Mouse (Mus musculus) G1E (cell line): ENCODE measurements around the gene Tnnt1.

Experiments used
- CTCF ChIP-seq: IDR thresholded peaks from 2 replicates; pipeline ENCODE4 v1.5.1; 2012; ENCODE audit warnings: low read depth, low read length, inconsistent platforms, mixed read lengths
- GATA1 ChIP-seq: IDR thresholded peaks from 2 replicates; pipeline ENCODE4 v1.6.1; 2012; ENCODE audit warnings: borderline replicate concordance, low read length, inconsistent platforms, mixed read lengths
- GATA2 ChIP-seq: IDR thresholded peaks from 2 replicates; pipeline ENCODE4 v1.6.1; 2012; ENCODE audit warnings: low read depth, low read length, inconsistent platforms, borderline replicate concordance
- TAL1 ChIP-seq: conservative IDR thresholded peaks from 2 replicates; pipeline ENCODE4 v1.6.1; 2012; ENCODE audit warnings: low read depth, low read length, inconsistent platforms, mixed read lengths

DNA sequence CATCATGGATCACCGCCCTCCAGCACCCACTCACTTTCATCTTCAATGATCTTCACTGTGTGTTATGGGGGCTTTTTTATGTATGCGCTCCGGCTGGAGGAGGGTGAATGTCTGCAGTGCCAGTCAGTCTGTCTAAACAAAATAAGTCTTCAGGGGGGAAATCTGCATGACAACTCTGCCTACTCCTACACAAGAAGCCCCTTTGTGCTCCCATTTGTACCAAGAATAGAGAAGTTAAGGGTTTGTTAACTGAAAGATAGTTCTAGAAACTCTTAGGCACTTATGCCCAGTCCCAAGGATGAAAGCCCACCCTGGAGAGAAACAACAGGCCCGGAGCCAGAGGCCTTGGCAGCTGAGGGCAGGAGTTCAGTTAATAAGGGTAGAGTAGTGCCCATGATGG is 20.2 kb upstream of the Tnnt1 start:
- TF ChIP-seq CTCF (no peak), GATA1 (no peak), GATA2 (no peak), TAL1 (no peak)
